Mouse (Mus musculus): ENCODE results near the gene Fcgrt. TPM values are rescaled to one million over a fixed set of nuclear protein-coding genes. Genes with fewer than 3 reads are reported as not detected.

Fcgrt gene
- polyA plus RNA-seq, 1 experiment: 150 TPM

GRCm38 (mm10) chr7:45124224-45125143 lies 20.8 kb upstream of the Fcgrt start, which contains the start of gene Rps11:
Gene Rps11, minus strand, starts transcription at chr7:45124439.
- TF ChIP-seq POLR2A (IDR thresholded peaks at IDR 0.05; ENCODE audit: borderline replicate concordance, low read depth, low read length) (no peak), CTCF (IDR thresholded peaks at IDR 0.05; ENCODE audit: low read depth, low read length) (no peak)
- peaks cover 23% of the 10 kb centered on the region for H3K4me1 ChIP-seq (ENCODE audit: control insufficient read depth, insufficient read depth, low read length)
- peak within 1 kb of the TSS; percentile 84 for H3K27ac ChIP-seq (ENCODE audit: insufficient read depth, low read depth, low read length)
- H3K4me3 ChIP-seq (ENCODE audit: insufficient read depth, low read length): peak within 1 kb of the TSS; percentile 87

- peaks cover 23% of the 10 kb centered on the region for H3K4me1 ChIP-seq (ENCODE audit: control insufficient read depth, insufficient read depth, low read length)
- peak overlapping the region; percentile 78 for H3K27ac ChIP-seq (ENCODE audit: insufficient read depth, low read depth, low read length)
- H3K4me3 ChIP-seq (ENCODE audit: insufficient read depth, low read length): peak overlapping the region; percentile 87
- no peak for TF ChIP-seq CTCF (IDR thresholded peaks at IDR 0.05; ENCODE audit: low read depth, low read length)
- TF ChIP-seq POLR2A (IDR thresholded peaks at IDR 0.05; ENCODE audit: borderline replicate concordance, low read depth, low read length): no peak
Observed at GRCm38 (mm10) chr7:45123186-45123570, 19.5 kb upstream of the Fcgrt start.

- Histone ChIP-seq H3K4me3 (ENCODE audit: insufficient read depth, low read length) (peak overlapping the region; percentile 87), H3K27ac (ENCODE audit: insufficient read depth, low read depth, low read length) (no peak overlapping the region), H3K4me1 (ENCODE audit: control insufficient read depth, insufficient read depth, low read length) (peaks cover 23% of the 10 kb centered on the region)
- TF ChIP-seq CTCF (IDR thresholded peaks at IDR 0.05; ENCODE audit: low read depth, low read length): no peak
- TF ChIP-seq POLR2A (IDR thresholded peaks at IDR 0.05; ENCODE audit: borderline replicate concordance, low read depth, low read length): no peak
Observed at GRCm38 (mm10) chr7:45122561-45123185, 19.0 kb upstream of the Fcgrt start.

GRCm38 (mm10) chr7:45121966-45122365 lies 18.3 kb upstream of the Fcgrt start:
- no peak for TF ChIP-seq POLR2A (IDR thresholded peaks at IDR 0.05; ENCODE audit: borderline replicate concordance, low read depth, low read length)
- peaks cover 23% of the 10 kb centered on the region for H3K4me1 ChIP-seq (ENCODE audit: control insufficient read depth, insufficient read depth, low read length)
- no peak overlapping the region for H3K27ac ChIP-seq (ENCODE audit: insufficient read depth, low read depth, low read length)
- H3K4me3 ChIP-seq (ENCODE audit: insufficient read depth, low read length): no peak overlapping the region

GRCm38 (mm10) chr7:45121404-45121803 lies 17.8 kb upstream of the Fcgrt start:
- Histone ChIP-seq H3K4me1 (ENCODE audit: control insufficient read depth, insufficient read depth, low read length) (peaks cover 22% of the 10 kb centered on the region), H3K4me3 (ENCODE audit: insufficient read depth, low read length) (no peak overlapping the region), H3K27ac (ENCODE audit: insufficient read depth, low read depth, low read length) (no peak overlapping the region)
- TF ChIP-seq POLR2A (IDR thresholded peaks at IDR 0.05; ENCODE audit: borderline replicate concordance, low read depth, low read length): no peak
- TF ChIP-seq CTCF (IDR thresholded peaks at IDR 0.05; ENCODE audit: low read depth, low read length): no peak

GRCm38 (mm10) chr7:45119780-45120709 lies 16.4 kb upstream of the Fcgrt start:
- TF ChIP-seq CTCF (IDR thresholded peaks at IDR 0.05; ENCODE audit: low read depth, low read length): no peak
- no peak for TF ChIP-seq POLR2A (IDR thresholded peaks at IDR 0.05; ENCODE audit: borderline replicate concordance, low read depth, low read length)
- H3K4me1 ChIP-seq (ENCODE audit: control insufficient read depth, insufficient read depth, low read length): peaks cover 19% of the 10 kb centered on the region
- H3K4me3 ChIP-seq (ENCODE audit: insufficient read depth, low read length): no peak overlapping the region
- H3K27ac ChIP-seq (ENCODE audit: insufficient read depth, low read depth, low read length): no peak overlapping the region

GRCm38 (mm10) chr7:45118336-45118735 lies 14.7 kb upstream of the Fcgrt start:
- TF ChIP-seq CTCF (IDR thresholded peaks at IDR 0.05; ENCODE audit: low read depth, low read length) (no peak), POLR2A (IDR thresholded peaks at IDR 0.05; ENCODE audit: borderline replicate concordance, low read depth, low read length) (no peak)
- H3K4me3 ChIP-seq (ENCODE audit: insufficient read depth, low read length): no peak overlapping the region
- peaks cover 16% of the 10 kb centered on the region for H3K4me1 ChIP-seq (ENCODE audit: control insufficient read depth, insufficient read depth, low read length)
- H3K27ac ChIP-seq (ENCODE audit: insufficient read depth, low read depth, low read length): no peak overlapping the region

- TF ChIP-seq CTCF (IDR thresholded peaks at IDR 0.05; ENCODE audit: low read depth, low read length): no peak
- no peak for TF ChIP-seq POLR2A (IDR thresholded peaks at IDR 0.05; ENCODE audit: borderline replicate concordance, low read depth, low read length)
- Histone ChIP-seq H3K27ac (ENCODE audit: insufficient read depth, low read depth, low read length) (no peak overlapping the region), H3K4me1 (ENCODE audit: control insufficient read depth, insufficient read depth, low read length) (peaks cover 11% of the 10 kb centered on the region), H3K4me3 (ENCODE audit: insufficient read depth, low read length) (no peak overlapping the region)
Observed at GRCm38 (mm10) chr7:45117566-45117965, 13.9 kb upstream of the Fcgrt start.

- TF ChIP-seq CTCF (IDR thresholded peaks at IDR 0.05; ENCODE audit: low read depth, low read length) (no peak), POLR2A (IDR thresholded peaks at IDR 0.05; ENCODE audit: borderline replicate concordance, low read depth, low read length) (no peak)
- Histone ChIP-seq H3K27ac (ENCODE audit: insufficient read depth, low read depth, low read length) (no peak overlapping the region), H3K4me3 (ENCODE audit: insufficient read depth, low read length) (no peak overlapping the region), H3K4me1 (ENCODE audit: control insufficient read depth, insufficient read depth, low read length) (no peaks in the 10 kb centered on the region)
Observed at GRCm38 (mm10) chr7:45113476-45113875, 9.8 kb upstream of the Fcgrt start.

Data from bone marrow macrophage, adult 2 months (primary cell).